ENCODE assay signal across 8 mouse cellular contexts in genomic region chr4:43672070-43672469, GRCm38 (mm10). TPM values are rescaled to one million over a fixed set of nuclear protein-coding genes. Genes with fewer than 3 reads are reported as not detected.
DNase-seq lines count a peak whose midpoint lies in the region; TF ChIP-seq lines count a peak whose summit lies in the region.
"Had no signal": no experiment of that assay in that cellular context is flagged by ENCODE, and none has a peak within 500 bp of the region (broad histone marks: within the 10 kb centered on the region; RNA-seq: fewer than 3 reads in every experiment).

No protein-coding gene starts in this region.

- 29% methylated on average over 2 of the region's 2 CpGs for WGBS in spleen, adult 2 months

- no peak for TF ChIP-seq POLR2A in spleen, adult 2 months (IDR thresholded peaks at IDR 0.05; ENCODE audit: low read depth, low read length)

- H3K27ac ChIP-seq in spleen, adult 2 months (ENCODE audit: insufficient read depth, low read length) = no peak overlapping the region

- peak; percentile 42; the same call in 1 of the 2 replicates for TF ChIP-seq CTCF in spleen, adult 2 months (IDR thresholded peaks at IDR 0.05; ENCODE audit: extremely low read depth, insufficient read depth, insufficient read length, insufficient replicate concordance)

- H3K4me3 ChIP-seq in spleen, adult 2 months (ENCODE audit: extremely low read depth, insufficient read depth, insufficient read length) = no peak overlapping the region
- H3K4me3 ChIP-seq: megakaryocyte, embryonic 14.5 days had no signal

- DNase-seq in adrenal gland, adult 2 months = peak; percentile 88
- peak; percentile 92 to 95 for DNase-seq in cerebellum, postnatal 25 days
- DNase-seq in gastrocnemius, postnatal 10 days = peak; percentile 94
- peak; percentile 92 for DNase-seq in kidney, adult 18-20 months
- peak; percentile 94 for DNase-seq in left cerebral cortex, postnatal 4 days
- DNase-seq in monocyte, adult 2 months (ENCODE audit: low read depth in 1 of 2, low spot score in 2 of 2) = peak; percentile 37 to 71
- peak; percentile 49 to 76 for DNase-seq in spleen, adult 2 months (ENCODE audit: low read depth in 1 of 2, low spot score in 2 of 2)

- no peaks in the 10 kb centered on the region for H3K27me3 ChIP-seq in spleen, adult 2 months (ENCODE audit: control insufficient read depth, insufficient read depth, low read length)

- intact Hi-C loops in left cerebral cortex, postnatal 4 days (cut with DNase I) = no loop called here

- peaks cover 4% of the 10 kb centered on the region; the same call in 1 of the 2 replicates for H3K4me1 ChIP-seq in spleen, adult 2 months (ENCODE audit: control insufficient read depth, insufficient read depth, insufficient read length)

- H3K36me3 ChIP-seq in spleen, adult 2 months (ENCODE audit: control insufficient read depth, insufficient read depth, low read length) = no peaks in the 10 kb centered on the region

RNA-seq across cellular contexts. Expression of gene Fam221b, which starts 3.1 kb away (rescaled TPM):
- under 1 TPM; 0.23 to 0.24 TPM for total RNA-seq in adrenal gland, adult 2 months (2021)
- not detected in 2 replicates for polyA plus RNA-seq in adrenal gland, adult 2 months (2012; rRNA removed)
- total RNA-seq in gastrocnemius, postnatal 10 days (2021) = under 1 TPM; 0.18 to 0.26 TPM
- total RNA-seq in left cerebral cortex, postnatal 4 days (2021) = under 1 TPM; 0.88 to 0.93 TPM
- not detected in 2 replicates for polyA plus RNA-seq in spleen, adult 2 months (2012; rRNA removed)

RNA-seq across cellular contexts. Expression of gene Tmem8b, which starts 3.3 kb away (rescaled TPM):
- total RNA-seq in adrenal gland, adult 2 months (2021) = 1 to 10 TPM; 4.6 to 5.0 TPM
- polyA plus RNA-seq in adrenal gland, adult 2 months (2012; rRNA removed) = 14.7 and 17.5 TPM in 2 replicates
- 10 to 100 TPM in 1 of 2 experiments, 1 to 10 TPM in 1; 9.1 to 10.8 TPM for total RNA-seq in gastrocnemius, postnatal 10 days (2021)
- total RNA-seq in left cerebral cortex, postnatal 4 days (2021) = 10 to 100 TPM; 50.1 to 52.5 TPM
- polyA plus RNA-seq in spleen, adult 2 months (2012; rRNA removed) = 3.8 and 4.5 TPM in 2 replicates

RNA-seq across cellular contexts. Expression of gene Hint2, which starts 15.8 kb away (rescaled TPM):
- total RNA-seq in adrenal gland, adult 2 months (2021) = 10 to 100 TPM; 48.8 to 96.9 TPM
- 78.7 and 106 TPM in 2 replicates for polyA plus RNA-seq in adrenal gland, adult 2 months (2012; rRNA removed)
- 10 to 100 TPM; 51.3 to 57.6 TPM for total RNA-seq in gastrocnemius, postnatal 10 days (2021)
- 10 to 100 TPM; 21.1 to 23.9 TPM for total RNA-seq in left cerebral cortex, postnatal 4 days (2021)
- polyA plus RNA-seq in spleen, adult 2 months (2012; rRNA removed) = 23.2 and 26.6 TPM in 2 replicates

RNA-seq across cellular contexts. Expression of gene Spag8, which starts 18.7 kb away (rescaled TPM):
- under 1 TPM; 0.26 to 0.45 TPM for total RNA-seq in adrenal gland, adult 2 months (2021)
- 1.2 and 2.2 TPM in 2 replicates for polyA plus RNA-seq in adrenal gland, adult 2 months (2012; rRNA removed)
- total RNA-seq in gastrocnemius, postnatal 10 days (2021) = under 1 TPM in 1 of 2 experiments, not detected in 1; 0.38 TPM
- total RNA-seq in left cerebral cortex, postnatal 4 days (2021) = 1 to 10 TPM; 2.0 to 2.4 TPM
- polyA plus RNA-seq in spleen, adult 2 months (2012; rRNA removed) = 0.55 and 0.57 TPM in 2 replicates

RNA-seq across cellular contexts. Expression of gene Olfr70, which starts 28.5 kb away (rescaled TPM):
- total RNA-seq in adrenal gland, adult 2 months (2021) = not detected
- not detected in 2 replicates for polyA plus RNA-seq in adrenal gland, adult 2 months (2012; rRNA removed)
- not detected for total RNA-seq in gastrocnemius, postnatal 10 days (2021)
- total RNA-seq in left cerebral cortex, postnatal 4 days (2021) = not detected
- not detected in 2 replicates for polyA plus RNA-seq in spleen, adult 2 months (2012; rRNA removed)

Comparison
In these comparisons a context has a peak if more than half of its experiments do, and no peak if none do; other contexts are left out.
1. RNA of gene Tmem8b, which starts 3.3 kb away (total RNA-seq): 50.1 to 52.5 TPM in left cerebral cortex, postnatal 4 days; 9.1 to 10.8 TPM in gastrocnemius, postnatal 10 days and 4.6 to 5.0 TPM in adrenal gland, adult 2 months; every median in the first group is over 4 times any median in the second.
2. Peak in every context shown above with its lines, with median percentiles within 50 percentile points of each other: DNase-seq.